Mouse (Mus musculus) B cell, adult 67 days (primary cell): ENCODE results near the gene Fxyd1. TPM values are rescaled to one million over a fixed set of nuclear protein-coding genes. Genes with fewer than 3 reads are reported as not detected.

ENCODE experiments used
- total RNA-seq, 2 experiments: library from RNA; stranded (reverse); gene quantifications; 4 replicates each; pipeline ENCODE4 v1.2.4; 2023

Gene Fxyd1
- total RNA-seq: not detected

GRCm38 (mm10) chr7:31057071-31057470 lies at the start of gene Fxyd1:
Fxyd1 (minus strand) TSS chr7:31057199.

GRCm38 (mm10) chr7:31076492-31076891 lies 19.5 kb upstream of the Fxyd1 start, which contains the start of gene Fxyd3:
Fxyd3 (minus strand) TSS chr7:31076704.

GRCm38 (mm10) chr7:31059108-31059507 lies 2.1 kb upstream of the Fxyd1 start, which contains the start of gene Lgi4:
Lgi4 (plus strand) TSS chr7:31059342.

GRCm38 (mm10) chr7:31051321-31052021 lies 5.5 kb downstream of the Fxyd1 start, which contains the start of gene Fxyd7:
Fxyd7 (minus strand) TSS chr7:31051467.

GRCm38 (mm10) chr7:31042431-31042910 lies 14.5 kb downstream of the Fxyd1 start, which contains the start of gene Fxyd5:
Fxyd5 (minus strand) TSS chr7:31042481.

Other genes starting within 250 kb of the Fxyd1 start
- gene Ffar2, start 233.4 kb downstream of the Fxyd1 start, total RNA-seq: 10 to 100 TPM; 15.2 to 19.0 TPM
- 1 to 10 TPM; 2.2 to 3.7 TPM for gene Ffar3, start 201.0 kb downstream of the Fxyd1 start, total RNA-seq
- 10 to 100 TPM; 34.4 to 43.8 TPM for gene Ffar1, start 195.6 kb downstream of the Fxyd1 start, total RNA-seq
- 1,000 to 10,000 TPM; 1,236 to 1,328 TPM for gene Cd22, start 176.9 kb downstream of the Fxyd1 start, total RNA-seq
- not detected for gene Mag, start 142.3 kb downstream of the Fxyd1 start, total RNA-seq
- gene Hamp2, start 132.5 kb downstream of the Fxyd1 start, total RNA-seq: not detected
- not detected for gene Hamp, start 113.2 kb downstream of the Fxyd1 start, total RNA-seq
- 100 to 1,000 TPM; 145 to 165 TPM for gene Usf2, start 100.4 kb downstream of the Fxyd1 start, total RNA-seq
- 1 to 10 TPM; 1.1 to 1.2 TPM for gene Lsr, start 83.7 kb downstream of the Fxyd1 start, total RNA-seq
- not detected for gene Fam187b, start 83.4 kb downstream of the Fxyd1 start, total RNA-seq
- 100 to 1,000 TPM; 134 to 151 TPM for gene Fxyd5, start 14.7 kb downstream of the Fxyd1 start, total RNA-seq
- not detected for gene Fxyd7, start 5.7 kb downstream of the Fxyd1 start, total RNA-seq
- not detected for gene Lgi4, start 2.1 kb upstream of the Fxyd1 start, total RNA-seq
- gene Fxyd3, start 19.5 kb upstream of the Fxyd1 start, total RNA-seq: not detected
- gene Hpn, start 58.1 kb upstream of the Fxyd1 start, total RNA-seq: not detected
- under 1 TPM; 0.35 to 0.92 TPM for gene Scn1b, start 69.8 kb upstream of the Fxyd1 start, total RNA-seq
- gene Gramd1a, start 98.7 kb upstream of the Fxyd1 start, total RNA-seq: 100 to 1,000 TPM; 247 to 277 TPM
- not detected for gene Scgb2b2, start 233.3 kb upstream of the Fxyd1 start, total RNA-seq
- not detected for gene Scgb1b2, start 234.6 kb upstream of the Fxyd1 start, total RNA-seq